Mouse (Mus musculus) left cerebral cortex, postnatal 14 days (tissue): ENCODE measurements around the gene Lrfn4. TPM values are rescaled to one million over a fixed set of nuclear protein-coding genes. Genes with fewer than 3 reads are reported as not detected.

Experiments
- DNase-seq, 2 experiments: peaks; one replicate each; pipeline ENCODE4 v3.0.0; 2021 to 2022; ENCODE audit warnings: low spot score in 2 of 2, mixed read lengths in 1 of 2
- intact Hi-C: fragments of 180-260 bp; cut with DNase I; formaldehyde crosslinking; loops from one replicate; pipeline ENCODE4 v1.15.1; 2025
- long read RNA-seq, 2 experiments: library from polyadenylated mRNA; stranded (forward); transcript quantifications; one replicate each; pipeline ENCODE4 v2.0.0; 2021
- total RNA-seq, 2 experiments: library from RNA; stranded (reverse); gene quantifications; 2 replicates each; pipeline ENCODE4 v1.2.3; 2021

The Lrfn4 gene
- total RNA-seq: 10 to 100 TPM; 59.2 to 66.1 TPM
- long read RNA-seq, experiment 1, transcript Lrfn4-201 (2 exons, 3,194 nt): minor isoform, 15 of 97 reads
- long read RNA-seq, experiment 1, transcript Lrfn4-202 (3 exons, 2,918 nt): major isoform, 45 of 97 reads
- long read RNA-seq, experiment 1, partial matches to known transcripts: 1 of 97 reads
- long read RNA-seq, experiment 1, other reads (novel, unspliced or antisense): 36 of 97 reads
- long read RNA-seq, experiment 2, transcript Lrfn4-201 (2 exons, 3,194 nt): minor isoform, 11 of 91 reads
- long read RNA-seq, experiment 2, transcript Lrfn4-202 (3 exons, 2,918 nt): major isoform, 54 of 91 reads
- long read RNA-seq, experiment 2, partial matches to known transcripts: 1 of 91 reads
- long read RNA-seq, experiment 2, other reads (novel, unspliced or antisense): 25 of 91 reads

- intact Hi-C loops: loop anchor here (5.0 kb wide), 1 partner anchor 103 kb away; the partner anchor contains the start of gene Pcx
- peak; percentile 91 to 94 for DNase-seq
Measured at GRCm38 (mm10) chr19:4615151-4616093, at the start of gene Lrfn4. TSS of gene Lrfn4 (minus strand) at chr19:4615667.

- intact Hi-C loops: no loop called here
- no peak for DNase-seq
Measured at GRCm38 (mm10) chr19:4658156-4658555, 42.7 kb upstream of the Lrfn4 start.

- DNase-seq: peak; percentile 81 to 91
- intact Hi-C loops: loop anchor here (1.0 to 5.0 kb wide), 2 partner anchors 50 to 65 kb away; partner anchors contain the start of gene Sptbn2
Measured at GRCm38 (mm10) chr19:4646917-4647492, 31.5 kb upstream of the Lrfn4 start.

- intact Hi-C loops: loop anchor here (2.0 kb wide), 1 partner anchor 99 kb away; no protein-coding TSS in a partner anchor
- DNase-seq: peak; percentile 80 to 90
Measured at GRCm38 (mm10) chr19:4644271-4644670, 28.8 kb upstream of the Lrfn4 start.

- no peak for DNase-seq
- intact Hi-C loops: no loop called here
Measured at GRCm38 (mm10) chr19:4635986-4636385, 20.5 kb upstream of the Lrfn4 start.

- peak; percentile 81 to 82 for DNase-seq
- intact Hi-C loops: loop anchor here (5.0 to 10.0 kb wide), 3 partner anchors 113 to 276 kb away; partner anchors contain the start of genes 2010003K11Rik and Bbs1
Measured at GRCm38 (mm10) chr19:4628819-4629218, 13.4 kb upstream of the Lrfn4 start.

GRCm38 (mm10) chr19:4625829-4626535 lies 10.5 kb upstream of the Lrfn4 start:
- DNase-seq: no peak
- intact Hi-C loops: loop anchor here (5.0 to 10.0 kb wide), 3 partner anchors 116 to 279 kb away; partner anchors contain the start of genes 2010003K11Rik and Bbs1

GRCm38 (mm10) chr19:4625179-4625828 lies 9.8 kb upstream of the Lrfn4 start, which contains the start of gene Rce1:
TSS of gene Rce1 (minus strand) at chr19:4625641.
- DNase-seq: peak; percentile 86 to 91
- intact Hi-C loops: loop anchor here (5.0 to 10.0 kb wide), 3 partner anchors 117 to 279 kb away; partner anchors contain the start of genes 2010003K11Rik and Bbs1

- no peak for DNase-seq
- intact Hi-C loops: loop anchor here (5.0 to 10.0 kb wide), 3 partner anchors 118 to 280 kb away; partner anchors contain the start of genes 2010003K11Rik and Bbs1
Measured at GRCm38 (mm10) chr19:4624406-4625178, 9.1 kb upstream of the Lrfn4 start.

- intact Hi-C loops: loop anchor here (10.0 kb wide), 1 partner anchor 281 kb away; the partner anchor contains the start of gene Bbs1
- no peak for DNase-seq
Measured at GRCm38 (mm10) chr19:4624006-4624405, 8.5 kb upstream of the Lrfn4 start.

GRCm38 (mm10) chr19:4623419-4623818 lies 8.0 kb upstream of the Lrfn4 start:
- no peak for DNase-seq
- intact Hi-C loops: loop anchor here (10.0 kb wide), 1 partner anchor 281 kb away; the partner anchor contains the start of gene Bbs1

- DNase-seq: no peak
- intact Hi-C loops: loop anchor here (10.0 kb wide), 1 partner anchor 282 kb away; the partner anchor contains the start of gene Bbs1
Measured at GRCm38 (mm10) chr19:4622780-4623179, 7.3 kb upstream of the Lrfn4 start.

- DNase-seq: no peak
- intact Hi-C loops: loop anchor here (10.0 kb wide), 1 partner anchor 284 kb away; the partner anchor contains the start of gene Bbs1
Measured at GRCm38 (mm10) chr19:4620721-4621120, 5.3 kb upstream of the Lrfn4 start.

- DNase-seq: peak in 1 of 2 experiments; percentile 14
- intact Hi-C loops: loop anchor here (5.0 kb wide), 1 partner anchor 107 kb away; the partner anchor contains the start of gene Pcx
Measured at GRCm38 (mm10) chr19:4619461-4619860, 4.0 kb upstream of the Lrfn4 start.

GRCm38 (mm10) chr19:4618183-4618582 lies 2.7 kb upstream of the Lrfn4 start:
- intact Hi-C loops: loop anchor here (5.0 kb wide), 1 partner anchor 106 kb away; the partner anchor contains the start of gene Pcx
- peak in 1 of 2 experiments; percentile 73 for DNase-seq

- intact Hi-C loops: loop anchor here (5.0 kb wide), 1 partner anchor 104 kb away; the partner anchor contains the start of gene Pcx
- no peak for DNase-seq
Measured at GRCm38 (mm10) chr19:4616546-4616945, 1.1 kb upstream of the Lrfn4 start.
